Mouse (Mus musculus) MEL (cell line): ENCODE measurements around the gene Kctd14. TPM values are rescaled to one million over a fixed set of nuclear protein-coding genes. Genes with fewer than 3 reads are reported as not detected.

Source experiments
- DNase-seq: peaks from one replicate; pipeline ENCODE4 v3.0.0; 2011; ENCODE audit warnings: low read depth, low spot score
- H3K27ac ChIP-seq: 2 replicates; pipeline ENCODE4 v1.5.1; 2012; ENCODE audit warnings: low read depth, mild to moderate bottlenecking, control low read depth, low read length, moderate library complexity; ENCODE audit not compliant: control insufficient read depth
- H3K27me3 ChIP-seq, 2 experiments: fragments of 150-350 bp in 1 of 2; sonication (generic) in 1 of 2; 2 replicates each; pipeline ENCODE4 v1.6.1; 2012; ENCODE audit warnings: low read length in 2 of 2, mild to moderate bottlenecking in 2 of 2, improper control_type of control experiment in 1 of 2, moderate library complexity in 1 of 2; ENCODE audit not compliant: insufficient read depth in 2 of 2, control insufficient read depth in 1 of 2
- H3K36me3 ChIP-seq, 2 experiments: 2 replicates each; pipeline ENCODE4 v1.6.1; 2012 to 2014; ENCODE audit warnings: low read length in 2 of 2, improper control_type of control experiment in 1 of 2, inconsistent platforms in 1 of 2, mild to moderate bottlenecking in 1 of 2; ENCODE audit not compliant: insufficient read depth in 2 of 2, control insufficient read depth in 1 of 2
- H3K4me1 ChIP-seq, 2 experiments: fragments of 150-350 bp in 1 of 2; sonication (generic) in 1 of 2; 2 replicates each; pipeline ENCODE4 v1.6.1; 2012; ENCODE audit warnings: low read length in 2 of 2, improper control_type of control experiment in 1 of 2, mild to moderate bottlenecking in 1 of 2; ENCODE audit not compliant: insufficient read depth in 2 of 2, control insufficient read depth in 1 of 2
- H3K4me3 ChIP-seq, 2 experiments: fragments of 150-350 bp in 1 of 2; sonication (generic) in 1 of 2; 2 replicates each; pipeline ENCODE4 v1.5.1; 2012; ENCODE audit warnings: low read depth in 2 of 2, low read length in 2 of 2, mild to moderate bottlenecking in 2 of 2, moderate library complexity in 2 of 2, control low read depth in 1 of 2, improper control_type of control experiment in 1 of 2; ENCODE audit not compliant: control insufficient read depth in 1 of 2, insufficient read depth in 1 of 2
- H3K79me2 ChIP-seq: 2 replicates; pipeline ENCODE4 v1.6.1; 2012; ENCODE audit warnings: mild to moderate bottlenecking, low read length, moderate library complexity; ENCODE audit not compliant: control insufficient read depth, poor library complexity, insufficient read depth
- H3K9ac ChIP-seq: 2 replicates; pipeline ENCODE4 v1.6.1; 2012; ENCODE audit warnings: low read depth, mild to moderate bottlenecking, control low read depth, low read length, moderate library complexity; ENCODE audit not compliant: control insufficient read depth, poor library complexity, severe bottlenecking
- H3K9me3 ChIP-seq: fragments of 150-350 bp; sonication (generic); replicated peaks from 2 replicates; pipeline ENCODE4 v1.6.1; 2012; ENCODE audit warnings: mild to moderate bottlenecking, low read length, improper control_type of control experiment, moderate library complexity; ENCODE audit not compliant: insufficient read depth
- BHLHE40 ChIP-seq: IDR thresholded peaks from 2 replicates; pipeline ENCODE4 v1.6.1; 2012; ENCODE audit warnings: low read depth, mild to moderate bottlenecking, inconsistent platforms, low read length, improper control_type of control experiment, borderline replicate concordance
- E2F4 ChIP-seq: IDR thresholded peaks from 2 replicates; pipeline ENCODE4 v1.6.1; 2011; ENCODE audit warnings: low read depth, low read length, improper control_type of control experiment, borderline replicate concordance
- ETS1 ChIP-seq: IDR thresholded peaks from 2 replicates; pipeline ENCODE4 v1.6.1; 2012; ENCODE audit warnings: low read depth, mild to moderate bottlenecking, inconsistent platforms, low read length, improper control_type of control experiment, moderate library complexity
- GABPA ChIP-seq: IDR thresholded peaks from 2 replicates; pipeline ENCODE4 v1.6.1; 2012; ENCODE audit warnings: low read depth, mild to moderate bottlenecking, inconsistent platforms, low read length, improper control_type of control experiment, moderate library complexity
- GATA1 ChIP-seq: IDR thresholded peaks from 2 replicates; pipeline ENCODE4 v1.6.1; 2011; ENCODE audit warnings: low read depth, low read length, improper control_type of control experiment
- HCFC1 ChIP-seq: IDR thresholded peaks from 2 replicates; pipeline ENCODE4 v1.6.1; 2012; ENCODE audit warnings: low read depth, mild to moderate bottlenecking, inconsistent platforms, low read length, improper control_type of control experiment, moderate library complexity
- MAZ ChIP-seq: IDR thresholded peaks from 2 replicates; pipeline ENCODE4 v1.6.1; 2012; ENCODE audit warnings: low read depth, mild to moderate bottlenecking, inconsistent platforms, low read length, improper control_type of control experiment
- MYB ChIP-seq: IDR thresholded peaks from 2 replicates; pipeline ENCODE4 v1.6.1; 2011; ENCODE audit warnings: mild to moderate bottlenecking, low read depth, low read length, improper control_type of control experiment
- MYC ChIP-seq: IDR thresholded peaks from 2 replicates; pipeline ENCODE4 v1.6.1; 2011; ENCODE audit warnings: low read depth, mild to moderate bottlenecking, low read length, improper control_type of control experiment, moderate library complexity
- NRF1 ChIP-seq: IDR thresholded peaks from 2 replicates; pipeline ENCODE4 v1.6.1; 2014; ENCODE audit warnings: low read depth, mild to moderate bottlenecking, inconsistent platforms, low read length, improper control_type of control experiment, moderate library complexity; ENCODE audit not compliant: poor library complexity, insufficient read depth, severe bottlenecking
- POLR2A ChIP-seq, 2 experiments: IDR thresholded peaks; 2 replicates each; pipeline ENCODE4 v1.6.1; 2011 to 2012; ENCODE audit warnings: low read length in 2 of 2, mild to moderate bottlenecking in 2 of 2, control low read depth in 1 of 2, improper control_type of control experiment in 1 of 2, low read depth in 1 of 2, moderate library complexity in 1 of 2; ENCODE audit not compliant: control insufficient read depth in 1 of 2, insufficient read depth in 1 of 2, poor library complexity in 1 of 2
- POLR2AphosphoS2 ChIP-seq: IDR thresholded peaks from 2 replicates; pipeline ENCODE4 v1.6.1; 2011; ENCODE audit warnings: low read length, improper control_type of control experiment
- RAD21 ChIP-seq: IDR thresholded peaks from 2 replicates; pipeline ENCODE4 v1.6.1; 2011; ENCODE audit warnings: mild to moderate bottlenecking, low read depth, low read length, improper control_type of control experiment
- RCOR1 ChIP-seq: IDR thresholded peaks from 2 replicates; pipeline ENCODE4 v1.6.1; 2012; ENCODE audit warnings: low read depth, mild to moderate bottlenecking, inconsistent platforms, low read length, improper control_type of control experiment
- SIN3A ChIP-seq: IDR thresholded peaks from 2 replicates; pipeline ENCODE4 v1.6.1; 2012; ENCODE audit warnings: low read length, improper control_type of control experiment, inconsistent platforms
- TAL1 ChIP-seq: IDR thresholded peaks from 2 replicates; pipeline ENCODE4 v1.6.1; 2012; ENCODE audit warnings: mild to moderate bottlenecking, inconsistent platforms, low read length, moderate library complexity, mixed read lengths
- UBTF ChIP-seq: IDR thresholded peaks from 2 replicates; pipeline ENCODE4 v1.6.1; 2012; ENCODE audit warnings: low read depth, mild to moderate bottlenecking, inconsistent platforms, low read length, improper control_type of control experiment, moderate library complexity, borderline replicate concordance; ENCODE audit not compliant: insufficient read depth
- USF2 ChIP-seq, 2 experiments: IDR thresholded peaks; 2 replicates each; pipeline ENCODE4 v1.6.1; 2011 to 2012; ENCODE audit warnings: improper control_type of control experiment in 2 of 2, low read length in 2 of 2, borderline replicate concordance in 1 of 2, inconsistent platforms in 1 of 2, low read depth in 1 of 2, mild to moderate bottlenecking in 1 of 2; ENCODE audit not compliant: insufficient read depth in 1 of 2
- ZC3H11A ChIP-seq: IDR thresholded peaks from 2 replicates; pipeline ENCODE4 v1.6.1; 2012; ENCODE audit warnings: low read depth, mild to moderate bottlenecking, inconsistent platforms, low read length, improper control_type of control experiment
- ZNF384 ChIP-seq: IDR thresholded peaks from 2 replicates; pipeline ENCODE4 v1.6.1; 2012; ENCODE audit warnings: low read depth, mild to moderate bottlenecking, inconsistent platforms, low read length, improper control_type of control experiment
- polyA plus RNA-seq, 2 experiments: library from polyadenylated mRNA; stranded (reverse) in 1 of 2; unstranded in 1 of 2; fragments of >175 nt in 1 of 2; fragments of >200 nt in 1 of 2; gene quantifications; 2 replicates each; pipeline versions ENCODE4 v1.2.1 to v1.2.4; 2012; ENCODE audit warnings: low replicate concordance in 2 of 2, low read depth in 1 of 2; ENCODE audit not compliant: insufficient read length in 2 of 2, insufficient read depth in 1 of 2, missing spikeins in 1 of 2
- total RNA-seq: library from RNA; depleted of rRNA; stranded (reverse); fragments of 300-350 nt; gene quantifications from 2 replicates; pipeline ENCODE4 v1.2.3, GENCODE M21; 2012

The Kctd14 gene
- total and polyA plus RNA-seq, 3 experiments = 0.58 to 0.77 TPM; not detected in 1

GRCm38 (mm10) chr7:97419163-97419562 lies 32.0 kb upstream of the Kctd14 start:
- H3K9me3 ChIP-seq = no peaks in the 10 kb centered on the region
- DNase-seq = no peak
- H3K9ac ChIP-seq = no peak overlapping the region

GRCm38 (mm10) chr7:97420406-97420805 lies 30.7 kb upstream of the Kctd14 start:
- TF ChIP-seq E2F4 = no peak
- no peak for TF ChIP-seq ZNF384
- no peak for TF ChIP-seq ZC3H11A
- no peak for TF ChIP-seq ETS1
- no peak for TF ChIP-seq TAL1
- no peak for TF ChIP-seq UBTF
- no peak for TF ChIP-seq SIN3A
- TF ChIP-seq POLR2A (IDR thresholded peaks at IDR 0.05; ENCODE audit: control insufficient read depth in 1 of 2, insufficient read depth in 1 of 2, low read depth in 1 of 2, low read length in 2 of 2, poor library complexity in 1 of 2) = no peak
- no peak for TF ChIP-seq RAD21
- no peak for TF ChIP-seq MYC
- no peak for TF ChIP-seq NRF1
- no peak for TF ChIP-seq RCOR1
- no peak for TF ChIP-seq MAZ
- no peak for TF ChIP-seq GABPA
- Histone ChIP-seq H3K27me3 (peaks cover 0 to 2% of the 10 kb centered on the region in 2 experiments; a peak in 1 of 4 replicates), H3K9me3 (no peaks in the 10 kb centered on the region), H3K79me2 (no peaks in the 10 kb centered on the region), H3K36me3 (no peaks in the 10 kb centered on the region), H3K27ac (no peak overlapping the region), H3K9ac (no peak overlapping the region), H3K4me3 (no peak overlapping the region), H3K4me1 (no peaks in the 10 kb centered on the region)
- no peak for DNase-seq

More at GRCm38 (mm10) chr7:97419163-97419562, 32.0 kb upstream of the Kctd14 start:
- H3K4me1 ChIP-seq = no peaks in the 10 kb centered on the region
- no peak overlapping the region for H3K27ac ChIP-seq
- TF ChIP-seq ETS1 = no peak
- TF ChIP-seq MYB = no peak
- no peak for TF ChIP-seq MYC
- TF ChIP-seq HCFC1 = no peak
- no peak for TF ChIP-seq POLR2A (IDR thresholded peaks at IDR 0.05; ENCODE audit: control insufficient read depth in 1 of 2, insufficient read depth in 1 of 2, low read depth in 1 of 2, low read length in 2 of 2, poor library complexity in 1 of 2)
- TF ChIP-seq GATA1 = no peak
- no peak for TF ChIP-seq BHLHE40
- no peak for TF ChIP-seq USF2 (IDR thresholded peaks at IDR 0.05; ENCODE audit: borderline replicate concordance in 1 of 2, insufficient read depth in 1 of 2, low read depth in 1 of 2, low read length in 2 of 2)
- TF ChIP-seq NRF1 = no peak
- no peak for TF ChIP-seq SIN3A
- TF ChIP-seq POLR2AphosphoS2 = no peak
- no peak for TF ChIP-seq GABPA
- TF ChIP-seq TAL1 = no peak
- no peaks in the 10 kb centered on the region for H3K79me2 ChIP-seq
- H3K36me3 ChIP-seq = no peaks in the 10 kb centered on the region
- H3K4me3 ChIP-seq = no peak overlapping the region
- H3K27me3 ChIP-seq = peaks cover 0 to 2% of the 10 kb centered on the region in 2 experiments; a peak in 1 of 4 replicates
